ENCODE assay signal across 8 mouse cellular contexts in the genomic region with DNA sequence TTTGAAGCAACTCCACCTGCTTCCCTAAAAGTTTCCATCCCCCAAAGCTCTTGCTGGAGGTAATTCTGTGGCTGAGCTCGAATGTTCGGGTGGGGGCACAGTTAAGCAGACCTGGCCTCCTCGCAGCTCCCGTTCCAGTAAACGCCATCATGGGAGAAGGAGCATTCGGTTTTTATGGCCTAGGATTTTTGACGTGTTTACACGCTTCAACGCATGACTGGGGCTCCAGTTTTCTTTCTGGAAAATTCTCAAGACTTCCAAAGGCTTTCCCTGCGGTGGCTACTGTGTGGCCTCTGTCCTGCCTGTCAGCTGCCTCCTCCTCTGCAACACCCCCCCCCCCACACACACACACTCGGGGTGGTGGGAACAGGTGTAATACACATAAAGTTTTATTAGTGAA. TPM values are rescaled to one million over a fixed set of nuclear protein-coding genes. Genes with fewer than 3 reads are reported as not detected.
DNase-seq lines count a peak whose midpoint lies in the region; ATAC-seq and TF ChIP-seq lines count a peak whose summit lies in the region.

No protein-coding gene starts in this region.

- H3K9me3 ChIP-seq in kidney, embryonic 14.5 days (ENCODE audit: control insufficient read depth, low read length) = no peaks in the 10 kb centered on the region
- H3K9me3 ChIP-seq in embryonic facial prominence, embryonic 12.5 days = no peaks in the 10 kb centered on the region
- no peaks in the 10 kb centered on the region for H3K9me3 ChIP-seq in hindbrain, postnatal 0 days (ENCODE audit: low read length)
- H3K9me3 ChIP-seq in midbrain, embryonic 16.5 days (replicated peaks; ENCODE audit: control insufficient read depth, low read length, poor library complexity, severe bottlenecking) = no peaks in the 10 kb centered on the region

- ATAC-seq in kidney, embryonic 14.5 days (ENCODE audit: low FRiP score, low TSS enrichment) = no peak
- no peak for ATAC-seq in embryonic facial prominence, embryonic 12.5 days (ENCODE audit: insufficient number of reproducible peaks, insufficient read depth, low FRiP score, low TSS enrichment)
- ATAC-seq in hindbrain, postnatal 0 days = no peak
- no peak for ATAC-seq in midbrain, embryonic 16.5 days

- no peak for DNase-seq in kidney, adult 18-20 months
- no peak for DNase-seq in hindbrain, postnatal 0 days (ENCODE audit: low spot score)
- no peak for DNase-seq in cerebellum, adult 9-10 months
- no peak for DNase-seq in right cerebral cortex, postnatal 4 days
- DNase-seq in adrenal gland, adult 2 months = no peak

- H3K9ac ChIP-seq in kidney, embryonic 14.5 days (ENCODE audit: low read depth, low read length) = peak overlapping the region; percentile 87; the same call in 1 of the 2 replicates
- H3K9ac ChIP-seq in embryonic facial prominence, embryonic 12.5 days = peak overlapping the region; percentile 90; the same call in 1 of the 2 replicates
- peak overlapping the region; percentile 68; the same call in 1 of the 2 replicates for H3K9ac ChIP-seq in hindbrain, postnatal 0 days (replicated peaks; ENCODE audit: low read length)
- H3K9ac ChIP-seq in midbrain, embryonic 16.5 days (ENCODE audit: low read depth, low read length) = peak overlapping the region; percentile 82; the same call in 1 of the 2 replicates

- H3K4me1 ChIP-seq in kidney, embryonic 14.5 days (ENCODE audit: control insufficient read depth, insufficient read depth, low read length) = peaks cover 23% of the 10 kb centered on the region
- H3K4me1 ChIP-seq in embryonic facial prominence, embryonic 12.5 days = peaks cover 24% of the 10 kb centered on the region
- no peaks in the 10 kb centered on the region for H3K4me1 ChIP-seq in hindbrain, postnatal 0 days (ENCODE audit: insufficient read depth, low read length)
- H3K4me1 ChIP-seq in midbrain, embryonic 16.5 days (ENCODE audit: control insufficient read depth, insufficient read depth, low read length) = peaks cover 6% of the 10 kb centered on the region; the same call in 1 of the 2 replicates

- no peak overlapping the region; the same call in 1 of the 2 replicates for H3K27ac ChIP-seq in kidney, embryonic 14.5 days (ENCODE audit: low read depth, low read length)
- no peak overlapping the region for H3K27ac ChIP-seq in embryonic facial prominence, embryonic 12.5 days
- no peak overlapping the region for H3K27ac ChIP-seq in hindbrain, postnatal 0 days
- no peak overlapping the region for H3K27ac ChIP-seq in midbrain, embryonic 16.5 days (ENCODE audit: low read length)

- 6% methylated on average over 11 of the region's 11 CpGs for WGBS in kidney, embryonic 14.5 days
- WGBS in embryonic facial prominence, embryonic 12.5 days = 16% methylated on average over 11 of the region's 11 CpGs
- 7% methylated on average over 11 of the region's 11 CpGs for WGBS in hindbrain, postnatal 0 days
- 8% methylated on average over 11 of the region's 11 CpGs for WGBS in midbrain, embryonic 16.5 days

- H3K4me2 ChIP-seq in kidney, embryonic 14.5 days (replicated peaks; ENCODE audit: low read depth, low read length) = peak overlapping the region; percentile 76
- peak overlapping the region; percentile 84 for H3K4me2 ChIP-seq in embryonic facial prominence, embryonic 12.5 days (replicated peaks)
- H3K4me2 ChIP-seq in hindbrain, postnatal 0 days (ENCODE audit: low read depth, low read length) = peak overlapping the region; percentile 95
- peak overlapping the region; percentile 86 for H3K4me2 ChIP-seq in midbrain, embryonic 16.5 days (ENCODE audit: low read length)

- H3K36me3 ChIP-seq in kidney, embryonic 14.5 days (ENCODE audit: control insufficient read depth, insufficient read depth, low read length) = no peaks in the 10 kb centered on the region
- no peaks in the 10 kb centered on the region for H3K36me3 ChIP-seq in embryonic facial prominence, embryonic 12.5 days
- H3K36me3 ChIP-seq in hindbrain, postnatal 0 days (ENCODE audit: insufficient read depth, low read length) = no peaks in the 10 kb centered on the region
- no peaks in the 10 kb centered on the region for H3K36me3 ChIP-seq in midbrain, embryonic 16.5 days (ENCODE audit: control insufficient read depth, insufficient read depth, low read length)

- no peak for TF ChIP-seq CTCF in hindbrain, postnatal 0 days (IDR thresholded peaks at IDR 0.05; ENCODE audit: low read depth)

- H3K27me3 ChIP-seq in kidney, embryonic 14.5 days (ENCODE audit: control insufficient read depth, insufficient read depth, low read length) = no peaks in the 10 kb centered on the region
- no peaks in the 10 kb centered on the region for H3K27me3 ChIP-seq in embryonic facial prominence, embryonic 12.5 days
- no peaks in the 10 kb centered on the region for H3K27me3 ChIP-seq in hindbrain, postnatal 0 days (ENCODE audit: insufficient read depth, low read length)
- no peaks in the 10 kb centered on the region for H3K27me3 ChIP-seq in midbrain, embryonic 16.5 days (ENCODE audit: control insufficient read depth, insufficient read depth, low read depth, low read length)

- H3K4me3 ChIP-seq in kidney, embryonic 14.5 days (ENCODE audit: low read length) = peak overlapping the region; percentile 74
- H3K4me3 ChIP-seq in embryonic facial prominence, embryonic 12.5 days = peak overlapping the region; percentile 86
- peak overlapping the region; percentile 93 for H3K4me3 ChIP-seq in hindbrain, postnatal 0 days (ENCODE audit: low read length)
- peak overlapping the region; percentile 92 for H3K4me3 ChIP-seq in midbrain, embryonic 16.5 days (ENCODE audit: low read depth, low read length)

RNA-seq across cellular contexts. Expression of a gene that starts 1.5 kb away (rescaled TPM):
- polyA plus RNA-seq in kidney, embryonic 14.5 days (2014; fragmentation: Nextera tagmentation; extraction: Ambion mirVana) = 39.3 and 69.0 TPM in 2 replicates
- 93.2 and 97.4 TPM in 2 replicates for polyA plus RNA-seq in embryonic facial prominence, embryonic 12.5 days (2016; fragmentation: Nextera tagmentation; extraction: Ambion mirVana)
- 39.3 and 57.2 TPM in 2 replicates for total RNA-seq in hindbrain, postnatal 0 days (2014; rRNA removed)
- polyA plus RNA-seq in hindbrain, postnatal 0 days (2015; fragmentation: Nextera tagmentation; extraction: Ambion mirVana) = 26.1 and 28.8 TPM in 2 replicates
- 41.4 and 51.6 TPM in 2 replicates for polyA plus RNA-seq in midbrain, embryonic 16.5 days (2015; fragmentation: Nextera tagmentation; extraction: Ambion mirVana)
- 10 to 100 TPM; 44.3 to 45.1 TPM for total RNA-seq in adrenal gland, adult 2 months (2021)
- 19.1 and 19.5 TPM in 2 replicates for polyA plus RNA-seq in adrenal gland, adult 2 months (2012; rRNA removed)
